Mouse (Mus musculus) brown adipose tissue, adult 24 weeks (tissue): ENCODE data around the gene Ppp2r5a. TPM values are rescaled to one million over a fixed set of nuclear protein-coding genes. Genes with fewer than 3 reads are reported as not detected.

Experiments used
- H3K27ac ChIP-seq: fragments of 200-500 bp; replicated peaks from 2 replicates; pipeline ENCODE4 v1.5.1; 2012; ENCODE audit warnings: low read depth, mild to moderate bottlenecking, low read length
- H3K4me1 ChIP-seq: fragments of 200-500 bp; 2 replicates; pipeline ENCODE4 v1.6.1; 2012; ENCODE audit warnings: low read length, mixed read lengths; ENCODE audit not compliant: control insufficient read depth, insufficient read depth, insufficient read length
- H3K4me3 ChIP-seq: fragments of 200-500 bp; 2 replicates; pipeline ENCODE4 v1.5.1; 2012; ENCODE audit warnings: low read depth, mild to moderate bottlenecking, low read length, moderate library complexity; ENCODE audit not compliant: insufficient read depth
- polyA plus RNA-seq: library from polyadenylated mRNA; stranded (reverse); fragments of >200 nt; gene quantifications from 2 replicates; pipeline ENCODE4 v1.2.4, GENCODE M21; 2012; ENCODE audit not compliant: missing spikeins, insufficient read depth, insufficient read length

Ppp2r5a gene
- polyA plus RNA-seq, 1 experiment = 923 TPM

DNA sequence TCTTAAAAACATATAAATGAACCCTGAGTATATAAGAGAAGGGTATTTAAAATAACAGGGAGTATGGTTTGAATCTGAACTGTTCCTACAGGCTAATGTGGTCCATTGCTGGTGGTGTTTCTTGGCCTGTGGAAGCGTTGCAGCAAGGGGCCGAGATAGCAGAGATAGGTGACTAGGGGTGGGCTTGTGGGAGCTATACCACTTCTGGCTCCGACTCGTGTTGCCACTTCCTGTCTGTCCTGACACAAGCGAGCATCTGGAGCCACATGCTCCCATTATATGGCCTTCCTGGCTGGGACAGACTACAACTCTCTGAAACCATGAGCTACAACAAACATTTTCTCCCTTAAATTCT lies 27.5 kb downstream of the Ppp2r5a start:
- H3K27ac ChIP-seq = no peak overlapping the region
- peaks cover 21% of the 10 kb centered on the region for H3K4me1 ChIP-seq
- no peak overlapping the region for H3K4me3 ChIP-seq

DNA sequence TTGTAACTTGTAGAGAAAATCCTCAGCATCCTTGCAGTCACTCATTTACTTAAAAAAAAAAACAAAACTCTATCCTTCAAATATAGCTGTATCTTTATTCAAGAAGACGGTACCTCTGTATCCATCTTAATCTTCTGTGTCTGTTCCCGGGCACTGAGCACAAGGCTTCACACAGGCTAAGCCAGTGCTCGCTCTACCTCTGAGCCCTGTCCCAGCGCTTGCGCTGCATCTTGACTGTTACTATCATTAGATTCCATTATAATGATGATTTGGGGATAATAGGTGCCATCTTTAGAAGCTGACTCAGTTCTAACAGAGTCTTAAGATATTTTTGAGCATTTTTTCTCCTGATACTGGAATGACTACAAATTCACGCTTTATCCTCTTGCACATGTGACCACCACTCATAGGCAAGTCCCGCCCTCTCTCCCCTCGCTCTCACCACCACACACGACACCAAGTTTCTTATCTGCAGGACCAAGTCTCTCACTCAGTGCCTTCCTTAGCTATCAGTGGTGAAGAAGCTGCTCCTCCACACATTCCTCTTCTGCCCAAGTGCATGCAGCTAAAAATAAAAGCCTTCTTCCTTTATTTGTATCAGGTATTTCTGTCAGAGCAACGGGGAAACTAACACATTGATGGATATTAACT lies 28.0 kb downstream of the Ppp2r5a start:
- no peak overlapping the region for H3K4me3 ChIP-seq
- no peak overlapping the region for H3K27ac ChIP-seq
- peaks cover 21% of the 10 kb centered on the region for H3K4me1 ChIP-seq

DNA sequence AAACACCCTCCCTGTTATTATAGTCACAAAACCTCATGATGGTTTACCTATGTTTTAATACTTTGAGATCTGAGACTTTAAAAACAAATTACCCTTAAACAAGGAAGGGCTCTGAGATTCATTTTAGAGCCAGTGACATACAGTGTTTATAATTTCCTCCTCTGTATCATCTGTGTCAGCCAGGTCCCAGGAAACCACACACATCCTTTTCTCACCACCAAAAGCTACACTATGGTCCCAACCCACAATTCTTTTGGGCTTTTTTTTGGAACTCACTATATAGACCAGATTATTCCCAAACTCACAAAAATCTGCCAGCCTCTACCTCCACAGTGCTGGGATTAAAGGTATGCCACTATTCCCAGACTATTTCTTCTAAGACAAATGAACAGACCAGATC lies 33.9 kb downstream of the Ppp2r5a start:
- Histone ChIP-seq H3K4me3 (no peak overlapping the region), H3K4me1 (peaks cover 9% of the 10 kb centered on the region), H3K27ac (no peak overlapping the region)

DNA sequence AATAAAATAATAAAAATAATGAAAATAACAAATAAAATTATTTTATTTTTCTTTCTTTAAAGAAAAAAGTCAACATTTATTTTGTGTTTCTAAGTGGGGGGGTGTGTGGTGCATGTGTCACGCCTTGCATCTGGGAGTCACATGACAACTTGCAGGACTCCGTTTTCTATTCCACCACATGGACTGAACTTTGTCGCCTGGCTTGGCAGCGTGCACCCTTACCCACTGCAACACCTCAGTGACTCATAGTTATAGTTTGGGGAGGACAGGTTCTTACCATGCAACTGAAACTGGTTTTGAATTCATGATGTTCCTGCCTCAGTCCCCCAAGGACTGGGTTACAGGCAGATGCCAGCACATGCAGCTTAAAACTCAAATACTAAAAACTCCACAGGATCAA lies 34.9 kb downstream of the Ppp2r5a start:
- Histone ChIP-seq H3K4me3 (no peak overlapping the region), H3K27ac (no peak overlapping the region), H3K4me1 (peaks cover 5% of the 10 kb centered on the region; the same call in 1 of the 2 replicates)

DNA sequence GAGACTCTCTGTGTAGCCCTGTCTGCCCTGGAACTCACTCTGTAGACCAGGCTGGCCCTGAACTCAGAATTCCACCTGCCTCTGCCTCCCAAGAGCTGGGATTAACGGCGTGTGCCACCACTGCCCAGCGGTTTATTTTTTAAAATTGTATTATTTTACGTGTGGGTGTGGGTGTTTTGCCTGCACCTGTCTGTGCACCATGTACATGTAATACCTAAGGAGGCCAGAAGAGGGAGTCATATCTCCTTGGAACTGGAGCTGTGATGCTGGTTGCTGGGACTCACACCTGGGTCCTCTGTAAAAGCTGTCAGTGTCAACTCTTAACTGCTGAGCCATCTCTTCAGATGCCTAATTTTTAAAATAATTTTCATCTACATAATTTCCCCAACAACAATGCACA lies 38.6 kb downstream of the Ppp2r5a start:
- no peak overlapping the region for H3K4me3 ChIP-seq
- H3K27ac ChIP-seq = no peak overlapping the region
- peaks cover 5% of the 10 kb centered on the region; the same call in 1 of the 2 replicates for H3K4me1 ChIP-seq

DNA sequence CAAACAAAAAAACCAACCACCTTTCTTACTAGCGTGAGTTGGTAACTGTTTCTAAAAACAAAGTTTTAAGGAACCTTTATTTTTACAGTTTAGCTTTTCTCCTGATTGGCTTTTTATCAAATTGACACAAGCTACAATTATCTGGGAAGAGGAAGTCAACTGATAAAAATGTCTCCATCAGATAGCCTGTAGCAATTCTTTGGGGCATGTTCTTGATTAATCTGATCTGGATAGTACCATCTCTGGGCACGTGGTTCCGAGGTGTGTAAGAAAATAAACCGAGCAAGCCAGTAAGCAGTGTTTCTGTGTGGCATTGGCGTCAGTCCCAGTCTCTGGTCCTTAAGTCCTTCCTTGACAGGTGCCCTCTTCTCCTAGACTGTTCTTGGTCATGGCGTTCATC lies 40.7 kb downstream of the Ppp2r5a start:
- Histone ChIP-seq H3K4me1 (0 out of 2 replicates have a peak, but pooled peaks cover 2% of the 10 kb centered on the region), H3K27ac (no peak overlapping the region), H3K4me3 (no peak overlapping the region)

DNA sequence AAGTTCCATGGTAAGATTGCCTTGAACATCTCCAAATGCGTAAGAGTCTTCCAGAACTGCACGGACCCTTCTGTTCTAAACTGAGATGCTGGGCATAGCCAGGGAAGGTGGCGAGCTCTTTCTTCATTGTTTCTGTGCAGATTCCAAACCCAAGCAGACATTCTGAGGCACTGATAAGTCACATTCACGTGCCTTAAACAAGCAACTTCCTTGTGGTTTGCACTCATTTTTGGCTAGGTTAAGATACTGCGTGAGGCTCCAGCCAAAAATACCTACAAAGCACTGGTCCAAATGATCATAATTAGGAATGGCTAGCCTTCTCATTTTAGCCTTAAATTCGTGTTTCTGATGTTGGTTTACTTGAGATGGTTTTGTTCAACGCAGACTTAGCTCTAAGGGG lies 43.6 kb downstream of the Ppp2r5a start:
- Histone ChIP-seq H3K4me1 (no peaks in the 10 kb centered on the region), H3K4me3 (no peak overlapping the region), H3K27ac (no peak overlapping the region)

DNA sequence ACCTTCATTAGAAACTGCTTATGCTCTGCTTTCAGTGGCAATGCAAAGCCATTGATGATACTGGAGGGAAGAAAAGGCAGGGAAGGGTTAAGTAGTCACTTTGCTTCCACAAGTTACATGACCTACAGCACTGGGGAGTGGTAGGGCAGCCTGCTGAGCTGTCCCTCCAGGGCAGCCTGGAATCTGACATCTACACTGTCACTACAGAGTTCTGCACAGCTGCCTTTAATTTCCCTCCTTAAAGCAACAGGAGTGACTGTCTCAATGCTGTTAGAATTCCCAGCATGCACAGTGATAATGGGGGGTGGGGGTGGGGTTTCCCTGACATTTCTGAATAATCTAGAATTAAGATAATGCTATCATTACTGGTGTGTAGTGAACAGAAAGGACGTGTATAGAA lies 46.1 kb downstream of the Ppp2r5a start:
- H3K4me1 ChIP-seq = no peaks in the 10 kb centered on the region
- H3K27ac ChIP-seq = no peak overlapping the region
- H3K4me3 ChIP-seq = no peak overlapping the region

DNA sequence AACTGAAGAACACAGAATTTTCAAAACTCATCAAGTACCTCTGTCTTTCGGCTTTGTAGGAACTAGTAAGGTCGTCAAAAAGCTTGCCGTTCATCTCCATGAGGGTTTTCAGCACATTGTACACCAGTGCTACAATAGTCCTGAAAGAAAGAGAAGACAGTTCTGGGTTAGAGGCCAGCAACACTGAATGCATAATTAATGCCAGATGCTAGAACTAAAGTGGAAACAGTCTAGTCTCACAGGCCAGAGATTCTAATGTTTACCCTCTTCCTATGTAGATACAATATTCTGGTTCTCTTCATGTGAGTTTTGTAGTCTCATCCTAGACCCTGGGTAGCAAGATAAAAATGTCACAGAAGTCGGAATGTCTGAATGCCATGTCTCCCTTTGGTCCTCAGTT lies 49.2 kb downstream of the Ppp2r5a start:
- H3K27ac ChIP-seq = no peak overlapping the region
- H3K4me1 ChIP-seq = no peaks in the 10 kb centered on the region; the same call in 1 of the 2 replicates
- H3K4me3 ChIP-seq = no peak overlapping the region

DNA sequence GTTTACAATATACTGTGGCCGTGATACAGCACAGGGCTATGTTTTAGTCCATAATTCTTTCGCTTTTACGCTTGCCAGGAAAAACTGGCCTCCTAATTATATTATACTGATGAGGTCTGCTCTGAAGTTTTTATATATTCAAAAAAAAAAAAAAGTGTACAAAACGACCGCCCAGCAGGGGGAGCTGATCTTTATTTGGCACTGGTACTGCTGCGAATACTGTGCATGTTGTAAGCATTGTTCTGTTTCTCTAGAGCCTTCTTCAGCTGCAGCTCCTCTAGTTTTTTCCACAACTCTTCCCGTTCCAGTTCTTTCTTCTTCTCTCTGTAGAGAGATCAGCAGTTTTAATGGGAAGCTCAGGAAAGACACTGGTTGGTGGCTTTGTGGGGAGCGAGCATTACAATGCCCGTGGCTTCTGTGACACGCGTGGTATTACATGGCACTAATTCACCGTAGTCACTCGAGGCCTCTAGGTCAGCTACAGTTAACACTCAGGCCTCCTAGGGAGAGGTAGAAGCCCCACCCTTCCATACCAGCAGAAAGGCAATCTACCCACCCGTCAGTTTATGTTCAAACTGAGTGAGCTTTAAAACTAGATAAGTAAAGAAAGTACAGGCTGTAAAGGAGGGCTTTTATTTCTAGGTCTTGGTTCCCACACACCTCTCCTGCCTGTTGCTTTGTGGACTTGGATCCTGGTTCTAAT lies 50.1 kb downstream of the Ppp2r5a start:
- Histone ChIP-seq H3K27ac (no peak overlapping the region), H3K4me3 (no peak overlapping the region), H3K4me1 (no peaks in the 10 kb centered on the region; the same call in 1 of the 2 replicates)

DNA sequence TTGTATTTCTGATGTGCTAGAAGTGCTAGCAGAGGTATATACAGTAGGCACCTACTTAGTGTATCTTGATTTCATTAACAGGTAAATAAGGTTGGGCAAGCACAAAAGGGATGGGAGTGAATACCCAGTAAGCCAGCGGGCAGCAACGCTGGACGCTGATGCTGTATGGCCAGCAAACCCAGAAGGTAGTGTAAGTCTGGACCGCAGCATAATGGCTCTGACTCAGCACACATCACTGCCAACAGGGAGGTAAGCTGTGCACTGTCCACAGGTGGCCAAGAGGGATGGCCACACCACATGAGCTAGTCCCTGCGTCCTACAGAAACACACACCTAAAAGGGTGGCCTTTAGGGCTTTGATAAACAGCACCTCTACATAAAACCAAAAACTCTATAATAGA lies 52.7 kb downstream of the Ppp2r5a start:
- Histone ChIP-seq H3K27ac (no peak overlapping the region), H3K4me3 (no peak overlapping the region), H3K4me1 (no peaks in the 10 kb centered on the region; the same call in 1 of the 2 replicates)

DNA sequence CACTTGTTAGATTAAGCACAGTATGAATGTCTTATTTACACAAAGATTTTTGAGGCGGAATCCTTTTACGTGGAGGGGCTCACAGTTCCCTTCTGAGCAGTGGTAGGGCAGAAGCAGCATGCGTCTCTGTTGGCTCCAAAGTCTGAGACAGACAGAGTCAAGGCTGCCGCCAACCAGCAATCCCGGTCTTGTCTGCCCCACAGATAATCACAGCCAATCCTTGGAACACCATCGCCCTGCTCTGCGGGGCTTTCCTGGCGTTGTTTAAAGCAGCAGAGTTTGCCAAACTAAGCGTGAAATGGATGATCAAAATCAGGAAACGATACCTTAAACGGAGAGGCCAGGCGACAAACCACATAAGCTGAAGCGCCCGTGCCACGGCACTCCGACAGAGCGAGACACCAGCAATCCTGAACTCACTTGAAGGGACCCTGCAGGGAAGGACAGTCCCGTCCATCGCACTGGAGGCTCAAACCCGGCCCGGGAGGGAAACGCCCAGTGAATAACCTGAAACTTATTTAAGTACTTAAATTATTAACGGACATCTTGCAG lies 53.5 kb downstream of the Ppp2r5a start:
- H3K4me1 ChIP-seq = no peaks in the 10 kb centered on the region; the same call in 1 of the 2 replicates
- H3K4me3 ChIP-seq = no peak overlapping the region
- H3K27ac ChIP-seq = no peak overlapping the region

DNA sequence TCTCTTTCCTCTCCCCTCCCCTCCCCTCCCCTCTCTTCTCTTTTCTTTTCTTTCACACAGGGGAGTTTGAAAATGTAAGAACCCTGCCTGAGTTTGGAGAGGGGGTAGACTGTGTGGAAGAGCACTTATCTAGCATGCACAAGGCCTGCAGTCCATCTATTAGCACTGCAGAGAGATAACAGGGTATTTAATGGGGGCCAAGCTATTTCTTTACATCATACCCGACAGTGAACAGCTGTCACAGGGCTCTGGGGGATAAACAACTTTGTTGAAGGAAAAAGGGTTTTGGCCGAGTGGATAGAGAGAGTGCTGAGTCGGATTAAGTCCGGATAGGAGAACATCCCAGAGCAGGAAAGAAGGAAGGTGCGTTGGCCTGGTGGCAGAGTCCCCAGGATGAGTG lies 54.1 kb downstream of the Ppp2r5a start:
- H3K4me3 ChIP-seq = no peak overlapping the region
- H3K27ac ChIP-seq = no peak overlapping the region
- H3K4me1 ChIP-seq = no peaks in the 10 kb centered on the region; the same call in 1 of the 2 replicates

DNA sequence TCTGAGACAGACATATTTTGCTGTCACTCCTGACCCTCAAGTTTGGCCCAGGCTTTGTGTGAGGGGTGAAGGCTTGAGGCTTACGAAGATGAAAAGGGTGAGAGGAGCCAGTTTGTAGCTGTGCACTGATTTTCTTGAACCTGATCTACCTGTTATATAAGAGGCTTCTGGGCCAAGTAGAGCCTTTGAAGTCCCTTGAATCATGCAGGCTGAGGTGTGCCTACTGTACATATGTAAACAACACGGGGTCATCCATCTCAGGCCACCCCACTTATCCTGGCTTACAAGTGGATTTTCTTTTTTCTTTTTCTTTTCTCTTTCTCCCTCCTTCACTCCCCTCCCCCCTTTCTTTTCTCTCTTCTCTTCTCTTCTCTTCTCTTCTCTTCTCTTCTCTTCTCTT lies 54.5 kb downstream of the Ppp2r5a start:
- no peaks in the 10 kb centered on the region; the same call in 1 of the 2 replicates for H3K4me1 ChIP-seq
- H3K4me3 ChIP-seq = no peak overlapping the region
- no peak overlapping the region for H3K27ac ChIP-seq

DNA sequence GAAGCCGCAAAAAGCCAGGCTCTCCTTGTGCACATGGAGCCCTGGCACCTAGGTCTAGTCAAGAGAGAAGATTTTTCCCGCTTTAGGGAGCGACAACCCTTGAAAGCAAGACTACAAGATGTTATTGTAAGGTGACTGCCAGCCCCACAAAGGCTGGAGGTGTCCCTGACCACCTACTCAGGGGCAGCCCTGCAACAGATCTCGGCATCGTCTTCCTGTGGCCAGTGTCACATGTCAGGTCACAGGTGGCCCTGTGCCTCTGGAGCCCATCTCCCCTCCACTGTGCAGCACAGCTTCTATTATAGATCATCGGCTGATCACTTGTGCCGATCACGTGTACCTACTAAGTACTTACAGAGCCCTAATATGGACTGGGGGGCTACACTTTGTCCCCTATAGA lies 55.5 kb downstream of the Ppp2r5a start:
- Histone ChIP-seq H3K27ac (no peak overlapping the region), H3K4me3 (no peak overlapping the region), H3K4me1 (no peaks in the 10 kb centered on the region; the same call in 1 of the 2 replicates)

DNA sequence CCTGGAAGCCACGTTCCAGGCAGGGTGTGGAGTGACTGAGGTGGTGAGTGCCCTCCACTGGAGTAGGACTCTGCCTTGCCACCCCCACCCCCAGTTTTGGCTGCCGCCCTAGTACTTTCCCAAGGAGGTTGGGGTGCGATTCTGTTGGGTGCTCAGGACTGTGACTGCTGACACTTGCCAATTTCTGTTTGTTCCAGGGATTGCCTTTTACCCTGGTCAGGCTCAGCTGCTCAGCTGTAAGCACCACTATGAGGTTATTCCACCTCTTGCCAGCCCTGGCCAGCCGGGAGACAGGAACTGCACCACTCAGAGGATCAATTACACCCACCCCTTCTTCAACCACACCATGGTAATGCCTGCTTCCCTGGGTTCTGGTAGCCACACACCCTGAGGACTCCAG lies 62.5 kb downstream of the Ppp2r5a start:
- Histone ChIP-seq H3K4me1 (no peaks in the 10 kb centered on the region), H3K27ac (no peak overlapping the region), H3K4me3 (no peak overlapping the region)
